Mouse (Mus musculus) embryonic fibroblast, embryonic 13.5 days (primary cell): ENCODE results near the gene Olfr24.

Experiments
- CTCF ChIP-seq: IDR thresholded peaks from 2 replicates; pipeline ENCODE4 v1.5.1; 2011; ENCODE audit warnings: mild to moderate bottlenecking, control low read depth, low read length, moderate library complexity, borderline replicate concordance; ENCODE audit not compliant: insufficient read depth
- POLR2A ChIP-seq: IDR thresholded peaks from 2 replicates; pipeline ENCODE4 v1.6.1; 2011; ENCODE audit warnings: low read depth, mild to moderate bottlenecking, control low read depth, low read length, moderate library complexity

GRCm38 (mm10) chr9:18779476-18779875 lies 15.7 kb upstream of the Olfr24 start:
- no peak for TF ChIP-seq CTCF
- TF ChIP-seq POLR2A, result no peak
